Mouse (Mus musculus): ENCODE measurements around the gene Kras.

Gene Kras

DNA sequence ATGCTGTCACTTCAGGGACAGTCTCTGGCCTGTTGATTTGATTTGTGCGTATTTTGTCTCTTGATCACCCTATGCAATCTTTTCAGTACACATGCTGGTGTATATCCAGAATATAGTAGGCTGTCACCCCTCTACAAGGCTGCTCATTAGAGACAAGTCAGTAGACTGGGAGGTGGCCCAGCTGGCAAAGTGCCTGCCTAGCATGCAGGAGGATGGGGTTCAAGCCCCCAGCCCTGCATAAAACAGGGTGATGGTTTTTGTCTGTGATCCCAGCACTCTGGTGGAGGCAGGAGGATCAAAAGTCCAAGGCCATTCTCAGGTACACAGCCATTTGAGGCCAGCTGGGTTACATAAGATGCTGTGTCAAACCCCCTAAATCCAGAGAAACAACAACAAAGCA is 63.9 kb downstream of the Kras start:
- DNase-seq = no peak

DNA sequence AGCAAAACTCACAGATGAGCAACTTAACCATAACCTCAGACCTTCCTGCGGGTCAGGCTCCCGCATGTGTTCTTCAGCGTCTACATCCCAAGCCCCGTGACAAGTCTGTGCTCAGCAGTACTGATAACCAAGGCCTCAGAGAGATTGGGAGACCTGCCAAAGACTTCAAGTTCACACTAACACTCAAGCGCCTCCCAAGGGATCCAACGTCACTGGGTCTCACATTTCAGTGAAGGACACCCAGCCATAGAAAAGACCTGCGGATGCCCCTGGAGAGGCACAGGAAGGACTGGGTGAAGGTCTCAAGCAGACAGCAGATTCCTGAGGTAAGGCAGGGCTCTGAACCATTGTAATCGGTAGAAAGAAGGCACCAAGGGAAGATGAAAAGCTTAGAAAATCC is 68.0 kb downstream of the Kras start:
- DNase-seq = no peak

DNA sequence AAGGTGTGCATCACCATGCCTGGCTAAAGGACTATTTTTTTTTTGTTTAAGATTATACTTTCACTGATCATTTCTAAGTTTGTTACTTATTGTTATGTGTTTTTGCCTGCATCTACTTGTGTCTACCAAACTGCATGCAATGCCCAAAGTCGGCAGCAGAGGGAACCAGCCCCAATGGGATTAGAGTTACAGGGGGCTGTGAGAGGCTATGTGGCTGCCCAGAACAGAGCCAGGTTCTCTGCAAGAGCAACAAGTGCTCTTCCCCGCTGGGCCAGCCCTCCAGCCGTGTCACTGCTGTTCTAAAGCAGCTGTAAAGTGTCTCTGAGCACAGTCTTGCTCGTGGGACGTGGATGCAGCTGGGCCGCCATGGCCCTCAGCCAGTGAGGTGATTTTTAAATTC is 70.4 kb downstream of the Kras start:
- peak in 1 of 2 experiments; percentile 62 for DNase-seq

DNA sequence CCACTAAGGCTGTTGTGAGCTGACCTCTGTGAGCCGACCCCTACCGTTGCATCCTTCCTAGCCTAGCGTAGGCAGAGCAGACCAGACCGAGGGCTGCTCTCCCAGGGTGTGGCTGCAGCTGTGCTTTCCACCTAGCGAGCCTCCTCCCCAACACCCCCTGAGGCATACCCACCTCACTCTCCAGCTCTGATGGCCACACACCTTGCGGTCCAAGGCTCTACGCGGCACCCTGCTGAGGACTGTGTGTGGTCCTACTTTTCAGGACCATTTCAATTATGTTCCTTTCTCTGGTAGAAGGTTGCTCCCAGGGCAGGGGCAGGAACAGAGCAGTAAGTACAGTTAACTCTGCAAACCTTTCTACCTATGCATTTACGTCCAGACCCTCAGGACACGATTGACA is 73.6 kb downstream of the Kras start:
- DNase-seq = no peak

DNA sequence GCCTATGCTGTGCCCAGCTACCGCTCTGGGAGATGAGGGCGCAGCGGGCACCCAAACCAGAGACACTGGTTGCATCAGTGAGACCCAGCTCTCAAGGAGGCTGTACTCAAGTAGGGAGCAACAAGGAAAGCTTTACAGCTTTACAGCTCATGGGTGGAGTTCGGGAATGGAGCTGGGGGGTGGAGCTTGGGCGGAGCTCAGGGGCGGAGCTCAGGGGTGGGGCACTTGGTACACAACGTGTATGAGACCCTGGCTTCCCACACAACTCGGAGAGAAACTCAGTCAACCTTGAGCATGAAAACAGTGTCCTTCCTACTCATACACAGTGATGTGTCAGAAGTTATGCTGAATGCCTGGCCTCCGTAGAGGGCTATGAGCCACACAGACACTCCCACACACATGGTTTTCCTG is 74.5 kb downstream of the Kras start:
- DNase-seq = no peak

DNA sequence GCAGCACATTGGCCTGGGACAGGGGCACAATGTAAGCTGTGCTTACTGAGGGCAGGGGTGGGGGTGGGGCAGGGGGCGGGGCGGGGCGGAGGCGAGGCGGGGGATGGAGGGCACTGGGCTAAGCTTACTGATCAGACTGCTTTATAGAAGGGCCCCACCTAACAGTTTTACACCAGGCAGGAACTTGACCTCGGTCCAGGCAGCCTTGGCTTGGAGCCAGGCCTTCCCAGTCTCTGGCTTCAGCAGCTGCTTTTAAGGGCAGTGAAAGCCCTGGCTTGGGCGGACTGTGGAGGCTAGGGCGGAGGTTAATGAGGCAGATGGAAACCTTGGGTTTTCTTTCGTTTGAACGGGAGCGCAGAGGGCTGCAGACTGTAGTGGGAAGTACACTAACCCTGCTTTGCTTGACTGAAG is 76.3 kb downstream of the Kras start:
- peak; percentile 90 to 92 for DNase-seq

DNA sequence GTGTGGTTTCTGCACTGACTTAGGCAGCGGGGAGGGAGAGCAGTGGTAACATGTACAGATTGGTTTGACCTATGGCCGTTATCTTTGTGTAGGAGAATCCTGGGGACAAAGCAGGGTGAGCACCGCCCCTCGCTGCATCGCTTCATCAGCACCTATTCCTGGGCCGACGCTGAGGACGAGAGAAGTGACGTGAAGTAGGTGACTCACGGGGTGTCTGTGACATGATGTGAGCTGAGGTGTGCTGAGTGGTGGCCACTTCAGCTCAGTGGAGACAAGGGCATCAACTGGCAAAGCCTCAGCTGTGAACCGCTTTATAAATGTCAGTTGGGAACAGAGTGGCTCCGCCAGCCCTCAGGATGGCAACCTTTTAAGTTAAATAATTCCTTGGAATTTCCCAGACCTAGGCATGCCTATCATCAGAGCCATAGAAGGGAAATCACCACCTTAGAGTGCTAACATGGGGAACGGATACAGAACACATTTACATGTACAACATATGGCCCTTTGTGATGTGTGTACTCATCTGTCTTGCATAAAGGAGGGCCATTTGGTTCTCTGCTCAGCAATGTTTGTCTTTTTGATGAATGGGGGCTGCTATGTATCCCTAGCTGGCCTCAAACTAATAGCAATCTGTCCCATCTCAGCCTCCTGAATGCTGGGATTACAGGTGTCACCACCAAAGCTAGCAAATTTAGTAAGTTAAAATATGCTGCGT is 78.0 kb downstream of the Kras start:
- DNase-seq = no peak

Measured in kidney, adult 8-10 months (tissue).